Mouse (Mus musculus) liver, postnatal 0 days (tissue): ENCODE measurements at regions not wholly inside any gene's neighbourhood (a gene's known extent, or its start where the extent isn't known, plus 50 kb on each side); places are given as distances from the start of the nearest gene placed in this dataset.

Source experiments
- CTCF ChIP-seq: sonication (generic); IDR thresholded peaks from 2 replicates; pipeline ENCODE4 v1.5.1; 2016; ENCODE audit warnings: antibody characterized with exemption, low read depth
- EP300 ChIP-seq: IDR thresholded peaks from 2 replicates; pipeline ENCODE4 v1.6.1; 2016; ENCODE audit warnings: antibody characterized with exemption, low read depth, mild to moderate bottlenecking

- TF ChIP-seq EP300 (no peak), CTCF (no peak)
These were observed 90.6 kb downstream of the Lhx9 start for GRCm38 (mm10) chr1:138757777-138758176.
